Mouse (Mus musculus) forebrain, embryonic 14.5 days (tissue): Measurements from ENCODE around the gene Scgb1a1. TPM values are rescaled to one million over a fixed set of nuclear protein-coding genes. Genes with fewer than 3 reads are reported as not detected.
"Not testable (repeated sequence)": the region's sequence is repeated elsewhere in the genome, so short reads cannot be mapped to it uniquely, and the experiment has no call there.

ENCODE experiments used
- ATAC-seq: fragments of 200-750 bp; cut with Nextera tagmentation; 2 replicates; pipeline ENCODE4 v1.8.0; 2017; ENCODE audit warnings: mild to moderate bottlenecking, moderate library complexity
- DNase-seq: peaks from one replicate; pipeline ENCODE4 v3.0.0-alpha.2; 2015; ENCODE audit warnings: low spot score
- H3K27ac ChIP-seq: fragments of 300-500 bp; sonication (generic); 2 replicates; pipeline ENCODE4 v1.5.1; 2014; ENCODE audit warnings: low read depth, mild to moderate bottlenecking, control low read depth, low read length, moderate library complexity
- H3K27me3 ChIP-seq: fragments of 300-500 bp; sonication (generic); replicated peaks from 2 replicates; pipeline ENCODE4 v1.6.1; 2014; ENCODE audit warnings: low read length, control low read depth, mixed read lengths; ENCODE audit not compliant: control insufficient read depth, insufficient read depth
- H3K36me3 ChIP-seq: fragments of 300-500 bp; sonication (generic); 2 replicates; pipeline ENCODE4 v1.6.1; 2014; ENCODE audit warnings: low read length, control low read depth; ENCODE audit not compliant: control insufficient read depth, insufficient read depth
- H3K4me1 ChIP-seq: fragments of 300-500 bp; sonication (generic); 2 replicates; pipeline ENCODE4 v1.6.1; 2014; ENCODE audit warnings: antibody characterized with exemption, low read length, control low read depth; ENCODE audit not compliant: control insufficient read depth, insufficient read depth
- H3K4me2 ChIP-seq: fragments of 300-500 bp; sonication (generic); 2 replicates; pipeline ENCODE4 v1.6.1; 2014; ENCODE audit warnings: mild to moderate bottlenecking, control low read depth, low read length
- H3K4me3 ChIP-seq: fragments of 300-500 bp; sonication (generic); 2 replicates; pipeline ENCODE4 v1.5.1; 2014; ENCODE audit warnings: low read depth, low read length, control low read depth
- H3K9ac ChIP-seq: fragments of 300-500 bp; sonication (generic); 2 replicates; pipeline ENCODE4 v1.6.1; 2014; ENCODE audit warnings: mild to moderate bottlenecking, low read length, control low read depth, moderate library complexity
- H3K9me3 ChIP-seq: fragments of 300-500 bp; sonication (generic); replicated peaks from 2 replicates; pipeline ENCODE4 v1.6.1; 2016; ENCODE audit warnings: low read length, control low read depth, mixed read lengths; ENCODE audit not compliant: control insufficient read depth
- WGBS: fragments of 180-500 bp; shearing (Covaris S2); extraction: QIAGEN DNeasy Blood & Tissue Kit; methylation state at CpG from one replicate; pipeline ENCODE4 v1.1.7; 2014; 5-methylcytosine and 5-hydroxymethylcytosine counted together
- polyA plus RNA-seq: library from polyadenylated mRNA; unstranded; fragments of >200 nt; fragmentation: Nextera tagmentation; extraction: Ambion mirVana; gene quantifications from 2 replicates; pipeline ENCODE4 v1.2.1, GENCODE M21; 2014

The Scgb1a1 gene
- polyA plus RNA-seq, 1 experiment from 2014 or later = not detected

GRCm38 (mm10) chr19:9057679-9058078 is 30.1 kb downstream of the Scgb1a1 start:
- Histone ChIP-seq H3K27ac (no peak overlapping the region), H3K4me2 (no peak overlapping the region), H3K9me3 (no peaks in the 10 kb centered on the region), H3K27me3 (no peaks in the 10 kb centered on the region), H3K4me1 (no peaks in the 10 kb centered on the region), H3K36me3 (no peaks in the 10 kb centered on the region), H3K9ac (no peak overlapping the region), H3K4me3 (no peak overlapping the region)
- ATAC-seq (no peak), DNase-seq (no peak)

GRCm38 (mm10) chr19:9055703-9056355 is 31.9 kb downstream of the Scgb1a1 start:
- 93% methylated on average over 4 of the region's 4 CpGs for WGBS
- DNase-seq (no peak), ATAC-seq (no peak)
- Histone ChIP-seq H3K4me2 (no peak overlapping the region), H3K4me1 (no peaks in the 10 kb centered on the region), H3K36me3 (no peaks in the 10 kb centered on the region), H3K4me3 (no peak overlapping the region), H3K9ac (no peak overlapping the region), H3K27ac (no peak overlapping the region), H3K27me3 (no peaks in the 10 kb centered on the region), H3K9me3 (no peaks in the 10 kb centered on the region)

GRCm38 (mm10) chr19:9055153-9055552 is 32.6 kb downstream of the Scgb1a1 start:
- H3K27me3 ChIP-seq = no peaks in the 10 kb centered on the region
- no peak overlapping the region for H3K4me3 ChIP-seq
- H3K4me1 ChIP-seq = no peaks in the 10 kb centered on the region
- H3K27ac ChIP-seq = no peak overlapping the region
- no peak overlapping the region for H3K9ac ChIP-seq
- no peaks in the 10 kb centered on the region for H3K36me3 ChIP-seq
- H3K4me2 ChIP-seq = no peak overlapping the region
- no peaks in the 10 kb centered on the region for H3K9me3 ChIP-seq
- 22% methylated on average over 2 of the region's 2 CpGs for WGBS
- DNase-seq = peak; percentile 35
- ATAC-seq = no peak

GRCm38 (mm10) chr19:9052803-9053431 is 34.8 kb downstream of the Scgb1a1 start:
- H3K9me3 ChIP-seq = no peaks in the 10 kb centered on the region
- no peak overlapping the region for H3K4me2 ChIP-seq
- ATAC-seq (no peak), DNase-seq (no peak)
- H3K27ac ChIP-seq = no peak overlapping the region
- H3K27me3 ChIP-seq = no peaks in the 10 kb centered on the region
- H3K4me3 ChIP-seq = no peak overlapping the region
- H3K36me3 ChIP-seq = no peaks in the 10 kb centered on the region
- H3K9ac ChIP-seq = no peak overlapping the region
- H3K4me1 ChIP-seq = no peaks in the 10 kb centered on the region
- WGBS = 73% methylated on average over 6 of the region's 6 CpGs

- H3K4me2 ChIP-seq, H3K27ac ChIP-seq, DNase-seq, H3K36me3 ChIP-seq, H3K4me3 ChIP-seq, H3K9ac ChIP-seq, H3K9me3 ChIP-seq, H3K27me3 ChIP-seq, H3K4me1 ChIP-seq, ATAC-seq: not testable (repeated sequence)
- 87% methylated on average over 4 of the region's 4 CpGs for WGBS
These were observed 35.8 kb downstream of the Scgb1a1 start for GRCm38 (mm10) chr19:9051985-9052384.

GRCm38 (mm10) chr19:9050294-9051229 is 37.2 kb downstream of the Scgb1a1 start:
- no peaks in the 10 kb centered on the region for H3K36me3 ChIP-seq
- no peak for ATAC-seq
- WGBS = 83% methylated on average over 9 of the region's 9 CpGs
- no peak overlapping the region for H3K4me2 ChIP-seq
- no peak for DNase-seq
- no peaks in the 10 kb centered on the region for H3K4me1 ChIP-seq
- no peaks in the 10 kb centered on the region for H3K27me3 ChIP-seq
- H3K27ac ChIP-seq = no peak overlapping the region
- no peaks in the 10 kb centered on the region for H3K9me3 ChIP-seq
- H3K4me3 ChIP-seq = no peak overlapping the region
- H3K9ac ChIP-seq = no peak overlapping the region

GRCm38 (mm10) chr19:9048981-9049687 is 38.6 kb downstream of the Scgb1a1 start:
- Histone ChIP-seq H3K36me3 (no peaks in the 10 kb centered on the region), H3K4me3 (no peak overlapping the region), H3K4me2 (no peak overlapping the region), H3K27ac (no peak overlapping the region), H3K4me1 (no peaks in the 10 kb centered on the region), H3K9me3 (no peaks in the 10 kb centered on the region), H3K27me3 (no peaks in the 10 kb centered on the region), H3K9ac (no peak overlapping the region)
- 87% methylated on average over 4 of the region's 4 CpGs for WGBS
- ATAC-seq (no peak), DNase-seq (no peak)

- H3K9ac ChIP-seq = no peak overlapping the region
- DNase-seq = peak; percentile 14
- ATAC-seq = no peak
- no peaks in the 10 kb centered on the region for H3K27me3 ChIP-seq
- no peaks in the 10 kb centered on the region for H3K9me3 ChIP-seq
- WGBS = 16% methylated on average over 1 of the region's 1 CpGs
- no peak overlapping the region for H3K27ac ChIP-seq
- no peak overlapping the region for H3K4me2 ChIP-seq
- H3K4me3 ChIP-seq = no peak overlapping the region
- H3K36me3 ChIP-seq = no peaks in the 10 kb centered on the region
- no peaks in the 10 kb centered on the region for H3K4me1 ChIP-seq
These were observed 39.8 kb downstream of the Scgb1a1 start for GRCm38 (mm10) chr19:9047946-9048387.
